Mouse (Mus musculus): ENCODE measurements around the gene Rab11fip4. TPM values are rescaled to one million over a fixed set of nuclear protein-coding genes. Genes with fewer than 3 reads are reported as not detected.
A peak's percentile ranks its signal among the peaks of the same experiment; 100 is the strongest.
"Not testable (repeated sequence)": the region's sequence is repeated elsewhere in the genome, so short reads cannot be mapped to it uniquely, and the experiment has no call there.

Gene Rab11fip4
- total and polyA plus RNA-seq, 2 experiments from 2014 or later: 19.9 to 68.3 TPM

DNA sequence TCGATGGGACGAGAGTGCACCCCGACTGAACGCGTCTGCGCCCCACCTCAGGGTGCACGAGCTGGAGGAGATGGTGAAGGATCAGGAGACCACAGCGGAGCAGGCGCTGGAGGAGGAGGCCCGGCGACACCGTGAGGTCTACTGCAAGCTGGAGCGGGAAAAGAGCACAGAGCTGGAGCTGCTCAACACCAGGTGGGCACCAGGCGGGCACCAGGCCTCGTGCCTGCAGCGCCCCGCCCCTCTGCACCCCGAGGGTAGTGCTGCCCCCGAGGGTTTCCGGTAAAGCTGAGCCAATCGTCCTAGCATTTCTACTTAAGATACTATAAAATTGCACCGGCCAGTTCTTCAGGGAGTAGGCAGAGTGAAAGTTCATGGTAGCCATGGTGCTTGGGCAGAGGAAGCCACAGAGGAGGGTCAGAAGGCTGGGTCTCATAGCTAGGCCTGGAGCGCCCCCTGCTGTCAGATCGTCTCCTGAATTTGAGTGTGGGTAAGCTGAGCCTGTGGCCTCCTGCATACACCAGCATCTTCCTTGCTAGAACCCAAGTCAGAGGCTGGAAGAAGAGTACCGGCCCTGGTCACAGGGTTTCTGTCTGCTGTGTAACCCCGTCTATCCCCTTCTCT is 95.6 kb downstream of the Rab11fip4 start:
- Histone ChIP-seq H3K4me3 (ENCODE audit: low read depth, low read length) (no peak overlapping the region), H3K27me3 (ENCODE audit: insufficient read depth, low read length) (no peaks in the 10 kb centered on the region), H3K27ac (ENCODE audit: low read depth, low read length) (no peak overlapping the region), H3K9me3 (ENCODE audit: low read length) (no peaks in the 10 kb centered on the region), H3K36me3 (ENCODE audit: insufficient read depth, low read length) (peaks cover 45% of the 10 kb centered on the region), H3K4me1 (ENCODE audit: insufficient read depth, low read length) (no peaks in the 10 kb centered on the region), H3K9ac (replicated peaks; ENCODE audit: low read length, poor library complexity, severe bottlenecking) (no peak overlapping the region), H3K4me2 (ENCODE audit: low read depth, low read length, poor library complexity, severe bottlenecking) (no peak overlapping the region)
- peak; percentile 86 for TF ChIP-seq CTCF (IDR thresholded peaks at IDR 0.05)
- 67% methylated on average over 26 of the region's 26 CpGs for WGBS
- ATAC-seq (ENCODE audit: low FRiP score) (0 out of 2 replicates have a peak, but pooled peaks have one; percentile 21), DNase-seq (ENCODE audit: low spot score) (peak; percentile 89)

DNA sequence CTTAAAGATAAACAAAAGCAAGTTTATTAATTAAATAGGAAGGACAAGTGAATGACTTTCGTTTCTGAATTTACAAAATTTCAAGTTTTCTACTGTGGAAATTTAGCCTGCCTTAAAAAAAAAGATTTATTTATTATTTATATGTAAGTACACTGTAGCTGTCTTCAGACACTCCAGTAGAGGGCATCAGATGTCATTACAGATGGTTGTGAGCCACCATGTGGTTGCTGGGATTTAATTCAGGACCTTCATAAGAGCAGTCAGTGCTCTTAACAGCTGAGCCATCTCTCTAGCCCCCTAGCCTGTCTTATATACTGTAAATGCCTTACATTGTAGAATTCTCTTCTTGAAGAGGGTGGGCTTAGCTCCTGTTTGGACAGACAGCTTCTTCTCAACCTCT is 98.9 kb downstream of the Rab11fip4 start:
- WGBS: 86% methylated on average over 1 of the region's 1 CpGs
- DNase-seq (ENCODE audit: low spot score): no peak
- H3K27me3 ChIP-seq (ENCODE audit: insufficient read depth, low read length): no peaks in the 10 kb centered on the region
- ATAC-seq (ENCODE audit: low FRiP score): no peak
- peak; percentile 62 for TF ChIP-seq CTCF (IDR thresholded peaks at IDR 0.05)
- no peak overlapping the region for H3K4me2 ChIP-seq (ENCODE audit: low read depth, low read length, poor library complexity, severe bottlenecking)
- no peaks in the 10 kb centered on the region for H3K9me3 ChIP-seq (ENCODE audit: low read length)
- H3K9ac ChIP-seq (replicated peaks; ENCODE audit: low read length, poor library complexity, severe bottlenecking): no peak overlapping the region
- H3K36me3 ChIP-seq (ENCODE audit: insufficient read depth, low read length): peaks cover 57% of the 10 kb centered on the region
- H3K27ac ChIP-seq (ENCODE audit: low read depth, low read length): no peak overlapping the region
- H3K4me1 ChIP-seq (ENCODE audit: insufficient read depth, low read length): no peaks in the 10 kb centered on the region
- H3K4me3 ChIP-seq (ENCODE audit: low read depth, low read length): no peak overlapping the region

DNA sequence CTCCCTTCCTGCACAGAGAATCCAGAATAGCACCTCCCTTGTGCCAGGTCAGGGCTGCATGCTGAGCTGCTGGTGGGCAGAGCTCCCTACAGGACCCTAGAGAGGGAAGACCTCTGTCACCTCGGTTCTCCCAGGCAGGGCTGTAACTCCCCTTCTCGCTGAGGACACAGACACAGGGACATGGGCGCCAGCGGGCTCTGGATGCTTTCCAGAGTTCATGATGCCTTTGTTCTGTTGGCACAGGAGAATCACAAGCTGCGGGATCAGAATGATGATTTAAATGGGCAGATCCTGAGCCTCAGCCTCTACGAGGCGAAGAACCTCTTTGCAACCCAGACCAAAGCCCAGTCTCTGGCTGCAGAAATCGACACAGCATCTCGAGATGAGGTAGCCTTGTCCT is 100.5 kb downstream of the Rab11fip4 start:
- Histone ChIP-seq H3K4me2 (ENCODE audit: low read depth, low read length, poor library complexity, severe bottlenecking) (no peak overlapping the region), H3K27me3 (ENCODE audit: insufficient read depth, low read length) (no peaks in the 10 kb centered on the region), H3K9me3 (ENCODE audit: low read length) (no peaks in the 10 kb centered on the region), H3K4me1 (ENCODE audit: insufficient read depth, low read length) (no peaks in the 10 kb centered on the region), H3K4me3 (ENCODE audit: low read depth, low read length) (no peak overlapping the region), H3K9ac (replicated peaks; ENCODE audit: low read length, poor library complexity, severe bottlenecking) (no peak overlapping the region), H3K36me3 (ENCODE audit: insufficient read depth, low read length) (peaks cover 55% of the 10 kb centered on the region), H3K27ac (ENCODE audit: low read depth, low read length) (no peak overlapping the region)
- ATAC-seq (ENCODE audit: low FRiP score): no peak; the same call in 1 of the 2 replicates
- no peak for TF ChIP-seq CTCF (IDR thresholded peaks at IDR 0.05)
- WGBS: 72% methylated on average over 9 of the region's 9 CpGs
- peak; percentile 38 for DNase-seq (ENCODE audit: low spot score)

DNA sequence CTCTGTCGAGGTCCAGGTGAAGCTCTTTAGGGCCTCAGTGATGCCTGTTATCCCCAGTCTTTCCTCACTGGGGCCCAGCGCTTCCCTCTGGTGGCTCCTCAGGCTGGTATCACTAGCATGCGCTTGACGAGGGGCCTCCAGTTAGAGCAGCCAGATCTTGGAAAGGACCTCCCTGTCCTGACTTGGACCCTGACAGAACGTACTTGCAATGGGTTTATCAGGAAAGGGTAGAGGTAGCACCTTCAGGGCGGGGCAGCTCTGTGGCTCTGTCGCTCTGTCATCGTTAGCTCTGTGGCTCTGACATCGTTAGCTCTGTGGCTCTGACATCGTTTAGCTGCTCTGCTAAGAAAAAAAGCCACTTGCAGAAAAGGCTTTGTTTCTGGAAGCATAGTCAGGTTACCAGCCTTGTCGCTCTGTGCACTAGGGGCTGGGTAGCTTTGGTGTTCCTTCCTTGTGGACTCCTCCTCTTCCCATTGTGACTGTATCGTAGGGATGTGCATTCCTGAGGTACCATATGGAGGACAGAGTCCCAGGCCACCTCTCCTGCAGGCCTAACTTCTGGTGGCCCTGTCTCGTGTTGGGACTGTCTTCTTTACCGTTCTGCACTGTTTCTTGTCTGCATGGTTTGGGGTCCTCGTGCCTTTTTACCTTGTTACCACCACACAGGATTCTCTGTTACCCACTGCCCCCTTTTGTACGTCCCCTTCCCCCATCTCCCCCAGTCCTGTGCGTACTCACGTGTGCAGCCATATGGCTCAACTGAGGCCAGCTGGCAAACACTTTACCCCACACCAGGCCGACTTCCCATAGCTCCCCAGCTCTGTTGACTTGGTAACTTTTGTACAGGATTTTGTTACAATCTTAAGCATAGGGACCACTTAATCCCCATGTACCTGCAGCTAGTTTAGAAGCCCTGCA is 105.6 kb downstream of the Rab11fip4 start:
- Histone ChIP-seq H3K4me3 (ENCODE audit: low read depth, low read length) (no peak overlapping the region), H3K4me1 (ENCODE audit: insufficient read depth, low read length) (peaks cover 5% of the 10 kb centered on the region; the same call in 1 of the 2 replicates), H3K36me3 (ENCODE audit: insufficient read depth, low read length) (peaks cover 37% of the 10 kb centered on the region), H3K27ac (ENCODE audit: low read depth, low read length) (no peak overlapping the region), H3K4me2 (ENCODE audit: low read depth, low read length, poor library complexity, severe bottlenecking) (no peak overlapping the region), H3K9me3 (ENCODE audit: low read length) (no peaks in the 10 kb centered on the region), H3K9ac (replicated peaks; ENCODE audit: low read length, poor library complexity, severe bottlenecking) (no peak overlapping the region), H3K27me3 (ENCODE audit: insufficient read depth, low read length) (no peaks in the 10 kb centered on the region)
- peak; percentile 21; the same call in 1 of the 2 replicates for TF ChIP-seq CTCF (IDR thresholded peaks at IDR 0.05)
- ATAC-seq (ENCODE audit: low FRiP score) (no peak), DNase-seq (ENCODE audit: low spot score) (peak; percentile 44)
- 58% methylated on average over 19 of the region's 19 CpGs for WGBS

DNA sequence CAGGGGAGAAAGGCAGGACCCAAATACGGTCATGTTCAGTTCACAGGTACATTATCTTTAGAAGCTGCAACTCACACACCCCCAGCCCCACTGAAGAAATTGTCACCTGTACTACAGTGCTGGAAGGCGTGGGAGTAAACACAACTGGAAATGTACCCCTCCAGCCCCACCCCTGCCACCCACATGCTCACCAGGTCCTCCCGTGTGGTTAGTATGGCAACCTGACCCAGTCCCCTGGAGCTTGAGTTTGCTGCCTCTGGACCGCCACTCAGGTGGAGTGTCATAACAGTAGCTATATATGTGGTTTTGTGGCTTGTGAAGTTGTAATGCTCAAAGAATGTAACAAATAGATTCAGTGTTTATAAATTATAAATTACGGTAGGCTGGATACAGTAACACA is 107.1 kb downstream of the Rab11fip4 start:
- no peak overlapping the region for H3K9ac ChIP-seq (replicated peaks; ENCODE audit: low read length, poor library complexity, severe bottlenecking)
- 75% methylated on average over 5 of the region's 5 CpGs for WGBS
- H3K9me3 ChIP-seq (ENCODE audit: low read length): no peaks in the 10 kb centered on the region
- H3K27me3 ChIP-seq (ENCODE audit: insufficient read depth, low read length): no peaks in the 10 kb centered on the region
- ATAC-seq (ENCODE audit: low FRiP score) (no peak), DNase-seq (ENCODE audit: low spot score) (no peak)
- no peak overlapping the region for H3K27ac ChIP-seq (ENCODE audit: low read depth, low read length)
- TF ChIP-seq CTCF (IDR thresholded peaks at IDR 0.05): no peak
- no peak overlapping the region for H3K4me2 ChIP-seq (ENCODE audit: low read depth, low read length, poor library complexity, severe bottlenecking)
- no peak overlapping the region for H3K4me3 ChIP-seq (ENCODE audit: low read depth, low read length)
- H3K36me3 ChIP-seq (ENCODE audit: insufficient read depth, low read length): peaks cover 23% of the 10 kb centered on the region
- peaks cover 10% of the 10 kb centered on the region; the same call in 1 of the 2 replicates for H3K4me1 ChIP-seq (ENCODE audit: insufficient read depth, low read length)

DNA sequence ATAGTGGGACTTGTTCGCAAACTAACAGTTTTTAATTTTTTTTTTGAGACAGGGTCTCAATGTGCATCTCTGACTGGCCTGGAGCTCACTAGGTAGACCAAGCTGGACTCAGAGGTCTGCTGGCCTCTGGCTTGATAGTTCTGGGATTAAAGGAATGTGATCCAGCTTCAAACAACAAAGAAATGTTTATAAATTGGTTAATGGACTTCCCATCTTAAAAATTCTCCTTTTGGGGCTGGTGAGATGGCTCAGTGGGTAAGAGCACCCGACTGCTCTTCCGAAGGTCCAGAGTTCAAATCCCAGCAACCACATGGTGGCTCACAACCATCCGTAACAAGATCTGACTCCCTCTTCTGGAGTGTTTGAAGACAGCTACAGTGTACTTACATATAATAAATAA is 107.5 kb downstream of the Rab11fip4 start:
- WGBS: 86% methylated on average over 3 of the region's 4 CpGs
- DNase-seq (ENCODE audit: low spot score); H3K27ac ChIP-seq (ENCODE audit: low read depth, low read length); ATAC-seq (ENCODE audit: low FRiP score); H3K4me2 ChIP-seq (ENCODE audit: low read depth, low read length, poor library complexity, severe bottlenecking); H3K27me3 ChIP-seq (ENCODE audit: insufficient read depth, low read length); H3K9me3 ChIP-seq (ENCODE audit: low read length); H3K4me3 ChIP-seq (ENCODE audit: low read depth, low read length); H3K9ac ChIP-seq (replicated peaks; ENCODE audit: low read length, poor library complexity, severe bottlenecking): not testable (repeated sequence)
- Histone ChIP-seq H3K4me1 (ENCODE audit: insufficient read depth, low read length) (peaks cover 10% of the 10 kb centered on the region; the same call in 1 of the 2 replicates), H3K36me3 (ENCODE audit: insufficient read depth, low read length) (peaks cover 19% of the 10 kb centered on the region)

Data from midbrain, postnatal 0 days (tissue).